Mouse (Mus musculus) kidney, adult 2 months (tissue): ENCODE measurements around the gene Rbm24. TPM values are rescaled to one million over a fixed set of nuclear protein-coding genes. Genes with fewer than 3 reads are reported as not detected.

Source experiments
- DNase-seq: peaks from one replicate; pipeline ENCODE4 v3.0.0; 2021
- H3K27ac ChIP-seq: fragments of 200-500 bp; 2 replicates; pipeline ENCODE4 v1.5.1; 2012; ENCODE audit warnings: low read depth, low read length, control low read depth, inconsistent platforms; ENCODE audit not compliant: insufficient read depth
- H3K27me3 ChIP-seq: fragments of 200-500 bp; replicated peaks from 2 replicates; pipeline ENCODE4 v1.6.1; 2012; ENCODE audit warnings: mild to moderate bottlenecking, moderate library complexity, low read length, inconsistent platforms; ENCODE audit not compliant: control insufficient read depth, insufficient read depth
- H3K36me3 ChIP-seq: fragments of 200-500 bp; 2 replicates; pipeline ENCODE4 v1.6.1; 2012; ENCODE audit warnings: mild to moderate bottlenecking, moderate library complexity, low read length, inconsistent platforms; ENCODE audit not compliant: control insufficient read depth, insufficient read depth
- H3K4me1 ChIP-seq: fragments of 200-500 bp; 2 replicates; pipeline ENCODE4 v1.6.1; 2011; ENCODE audit warnings: low read length; ENCODE audit not compliant: control insufficient read depth, insufficient read depth
- H3K4me3 ChIP-seq: fragments of 200-500 bp; 2 replicates; pipeline ENCODE4 v1.5.1; 2011; ENCODE audit warnings: mild to moderate bottlenecking, low read depth, low read length, control low read depth; ENCODE audit not compliant: insufficient read depth
- CTCF ChIP-seq: fragments of 200-500 bp; conservative IDR thresholded peaks from 2 replicates; pipeline ENCODE4 v1.5.1; 2011; ENCODE audit warnings: low read depth, mild to moderate bottlenecking, control low read depth, low read length, moderate library complexity, mixed read lengths; ENCODE audit not compliant: insufficient read depth, insufficient read length
- POLR2A ChIP-seq: fragments of 200-500 bp; IDR thresholded peaks from one replicate; pipeline ENCODE4 v1.6.1; 2011; ENCODE audit warnings: low read depth, low read length, control low read depth
- WGBS: fragments of 180-500 bp; shearing (Covaris S2); methylation state at CpG from one replicate; pipeline ENCODE4 v1.1.7; 2018; 5-methylcytosine and 5-hydroxymethylcytosine counted together
- polyA plus RNA-seq: library from polyadenylated mRNA; depleted of rRNA; stranded (reverse); fragments of >200 nt; gene quantifications from 2 replicates; pipeline ENCODE4 v1.2.3, GENCODE M21; 2012

Gene Rbm24
- polyA plus RNA-seq, 1 experiment, result 3.6 TPM

DNA sequence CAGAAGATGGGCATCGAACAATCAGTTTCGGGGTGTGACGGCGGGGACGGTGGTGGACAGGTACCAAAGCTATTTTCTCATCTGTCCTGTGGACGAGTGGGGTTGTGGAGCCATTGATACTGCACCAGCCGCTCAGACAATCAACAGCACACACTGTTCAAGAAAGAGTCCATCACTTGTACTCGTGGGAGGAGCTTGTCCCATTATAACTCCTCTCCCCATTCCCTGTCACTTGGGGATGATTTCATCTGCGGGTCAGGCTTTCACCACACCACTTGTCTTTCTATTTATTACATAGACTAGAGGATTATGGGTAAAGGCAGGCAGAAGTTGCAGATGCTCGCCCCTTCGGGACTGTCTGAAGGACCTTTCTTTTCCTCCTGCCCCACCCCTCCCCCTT lies 11.6 kb downstream of the Rbm24 start:
- WGBS, result 91% methylated on average over 11 of the region's 11 CpGs
- no peaks in the 10 kb centered on the region for H3K4me1 ChIP-seq
- DNase-seq, result no peak
- TF ChIP-seq POLR2A (no peak), CTCF (no peak)
- no peak overlapping the region for H3K4me3 ChIP-seq
- H3K27ac ChIP-seq, result no peak overlapping the region
- no peaks in the 10 kb centered on the region for H3K36me3 ChIP-seq
- no peaks in the 10 kb centered on the region; the same call in 1 of the 2 replicates for H3K27me3 ChIP-seq

GRCm38 (mm10) chr13:46433880-46434560 lies 15.8 kb downstream of the Rbm24 start:
- TF ChIP-seq CTCF (no peak), POLR2A (no peak)
- Histone ChIP-seq H3K36me3 (no peaks in the 10 kb centered on the region), H3K27me3 (no peaks in the 10 kb centered on the region), H3K4me3 (no peak overlapping the region), H3K4me1 (no peaks in the 10 kb centered on the region), H3K27ac (no peak overlapping the region)
- no peak for DNase-seq
- WGBS, result 50% methylated on average over 8 of the region's 8 CpGs

- no peaks in the 10 kb centered on the region for H3K27me3 ChIP-seq
- no peak overlapping the region for H3K4me3 ChIP-seq
- H3K36me3 ChIP-seq, result no peaks in the 10 kb centered on the region
- WGBS, result 82% methylated on average over 6 of the region's 6 CpGs
- no peak for DNase-seq
- H3K4me1 ChIP-seq, result no peaks in the 10 kb centered on the region
- H3K27ac ChIP-seq, result no peak overlapping the region
- no peak for TF ChIP-seq CTCF
- TF ChIP-seq POLR2A, result no peak
These were observed 20.7 kb downstream of the Rbm24 start for GRCm38 (mm10) chr13:46438960-46439359.

- DNase-seq, result no peak
- Histone ChIP-seq H3K4me1 (no peaks in the 10 kb centered on the region), H3K36me3 (no peaks in the 10 kb centered on the region), H3K4me3 (no peak overlapping the region), H3K27me3 (no peaks in the 10 kb centered on the region), H3K27ac (no peak overlapping the region)
- TF ChIP-seq POLR2A (no peak), CTCF (no peak)
- 83% methylated on average over 7 of the region's 7 CpGs for WGBS
These were observed 25.8 kb downstream of the Rbm24 start for GRCm38 (mm10) chr13:46444021-46444420.

DNA sequence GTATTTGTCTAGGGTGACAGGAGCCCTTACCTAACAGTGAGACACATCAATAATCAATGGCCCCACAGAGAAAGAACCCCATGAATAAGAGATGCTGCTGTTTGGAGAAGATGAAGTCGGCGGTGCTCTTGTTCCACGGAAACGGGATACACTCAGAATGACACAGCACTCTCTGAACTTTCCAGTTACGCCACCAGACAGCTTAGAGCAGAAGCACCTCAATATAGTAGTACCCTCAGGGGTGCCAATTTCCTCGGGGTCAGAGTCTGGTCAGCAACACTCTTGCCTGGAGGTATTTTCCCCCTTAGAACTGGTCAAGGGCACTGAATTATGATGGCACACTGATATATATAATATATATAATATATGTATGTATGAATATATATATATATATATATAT lies 27.8 kb downstream of the Rbm24 start:
- TF ChIP-seq POLR2A (no peak), CTCF (no peak)
- DNase-seq, result no peak
- Histone ChIP-seq H3K4me3 (no peak overlapping the region), H3K36me3 (no peaks in the 10 kb centered on the region), H3K4me1 (no peaks in the 10 kb centered on the region), H3K27me3 (no peaks in the 10 kb centered on the region), H3K27ac (no peak overlapping the region)
- 83% methylated on average over 6 of the region's 6 CpGs for WGBS

DNA sequence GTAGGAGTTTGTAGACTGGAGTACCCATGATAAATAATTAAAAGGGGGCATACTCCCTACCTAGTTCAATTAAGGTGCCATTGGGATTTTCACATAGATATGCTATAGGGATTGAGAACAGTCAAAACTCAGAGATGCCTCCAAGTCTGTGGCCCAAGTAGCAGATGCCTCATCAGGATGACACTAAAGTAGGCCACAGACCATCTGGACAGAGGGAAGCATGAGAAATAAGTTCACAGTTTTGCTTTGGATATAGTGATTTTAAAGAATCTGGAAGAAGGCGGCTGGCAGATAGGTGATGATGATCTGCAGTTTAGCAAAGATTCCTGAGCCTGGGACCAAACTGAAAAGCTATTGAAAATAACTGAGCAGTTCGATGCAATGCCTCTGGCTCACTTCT lies 30.0 kb downstream of the Rbm24 start:
- H3K4me1 ChIP-seq, result no peaks in the 10 kb centered on the region
- WGBS, result 82% methylated on average over 2 of the region's 2 CpGs
- no peak for DNase-seq
- TF ChIP-seq POLR2A (no peak), CTCF (no peak)
- no peak overlapping the region for H3K4me3 ChIP-seq
- no peak overlapping the region for H3K27ac ChIP-seq
- no peaks in the 10 kb centered on the region for H3K36me3 ChIP-seq
- H3K27me3 ChIP-seq, result no peaks in the 10 kb centered on the region

GRCm38 (mm10) chr13:46449955-46450354 lies 31.7 kb downstream of the Rbm24 start:
- H3K36me3 ChIP-seq, result no peaks in the 10 kb centered on the region
- H3K4me1 ChIP-seq, result no peaks in the 10 kb centered on the region
- no peak overlapping the region for H3K4me3 ChIP-seq
- WGBS, result 78% methylated on average over 4 of the region's 4 CpGs
- no peak for DNase-seq
- H3K27me3 ChIP-seq, result no peaks in the 10 kb centered on the region
- no peak overlapping the region for H3K27ac ChIP-seq
- no peak for TF ChIP-seq CTCF
- no peak for TF ChIP-seq POLR2A

DNA sequence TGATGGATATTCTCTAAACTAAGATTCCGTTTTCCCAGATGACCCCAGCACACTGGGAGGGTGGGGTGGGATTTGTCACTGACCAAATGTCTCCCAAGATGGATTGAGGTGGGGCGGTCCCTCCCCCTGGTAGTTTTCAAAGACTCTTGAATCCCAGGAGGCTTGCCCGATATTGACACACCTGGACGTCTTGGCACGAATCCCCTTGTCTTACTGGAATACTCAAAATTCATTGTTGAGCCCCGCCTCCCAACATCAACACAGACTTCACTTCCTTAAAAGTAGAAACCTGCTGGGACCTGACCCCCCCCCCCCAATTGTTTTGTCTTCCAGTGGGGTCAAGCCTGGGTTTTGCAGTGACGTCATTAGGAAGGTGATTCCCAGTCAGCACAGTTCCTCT lies 32.4 kb downstream of the Rbm24 start:
- WGBS, result 80% methylated on average over 7 of the region's 7 CpGs
- H3K36me3 ChIP-seq, result no peaks in the 10 kb centered on the region
- DNase-seq, result no peak

More for the DNA sequence above, 32.4 kb downstream of the Rbm24 start:
- Histone ChIP-seq H3K4me3 (no peak overlapping the region), H3K4me1 (no peaks in the 10 kb centered on the region), H3K27me3 (no peaks in the 10 kb centered on the region), H3K27ac (no peak overlapping the region)
- TF ChIP-seq POLR2A (no peak), CTCF (no peak)
